Mouse (Mus musculus): ENCODE data around the gene Ncor2. TPM values are rescaled to one million over a fixed set of nuclear protein-coding genes. Genes with fewer than 3 reads are reported as not detected.

Gene Ncor2
- total and polyA plus RNA-seq, 2 experiments = 7.1 to 15.0 TPM

GRCm38 (mm10) chr5:125196054-125196453, 17.0 kb upstream of the Ncor2 start:
- Histone ChIP-seq H3K4me3 (ENCODE audit: insufficient read depth, low read depth, low read length) (no peak overlapping the region), H3K4me1 (ENCODE audit: control insufficient read depth, insufficient read depth, low read length) (no peaks in the 10 kb centered on the region), H3K27ac (replicated peaks; ENCODE audit: insufficient read depth, low read depth, low read length) (no peak overlapping the region), H3K9ac (ENCODE audit: low read depth, low read length) (no peak overlapping the region), H3K79me2 (ENCODE audit: control insufficient read depth, insufficient read depth, low read length) (no peaks in the 10 kb centered on the region), H3K27me3 (ENCODE audit: control insufficient read depth, insufficient read depth, low read length) (no peaks in the 10 kb centered on the region), H3K36me3 (ENCODE audit: control insufficient read depth, insufficient read depth, low read length) (no peaks in the 10 kb centered on the region)
- 90% methylated on average over 13 of the region's 13 CpGs for WGBS
- TF ChIP-seq POLR2A (IDR thresholded peaks at IDR 0.05; ENCODE audit: extremely low read depth, insufficient read depth, low read length) = no peak
- no peak for TF ChIP-seq CTCF (IDR thresholded peaks at IDR 0.05; ENCODE audit: low read depth, low read length)
- DNase-seq (ENCODE audit: extremely low read depth, low read depth, low spot score) = no peak

GRCm38 (mm10) chr5:125195142-125195541, 16.1 kb upstream of the Ncor2 start:
- no peak overlapping the region for H3K9ac ChIP-seq (ENCODE audit: low read depth, low read length)
- H3K79me2 ChIP-seq (ENCODE audit: control insufficient read depth, insufficient read depth, low read length) = no peaks in the 10 kb centered on the region
- no peak for DNase-seq (ENCODE audit: extremely low read depth, low read depth, low spot score)
- no peaks in the 10 kb centered on the region for H3K4me1 ChIP-seq (ENCODE audit: control insufficient read depth, insufficient read depth, low read length)
- WGBS = 58% methylated on average over 3 of the region's 3 CpGs
- no peak overlapping the region for H3K27ac ChIP-seq (replicated peaks; ENCODE audit: insufficient read depth, low read depth, low read length)
- H3K27me3 ChIP-seq (ENCODE audit: control insufficient read depth, insufficient read depth, low read length) = no peaks in the 10 kb centered on the region
- H3K4me3 ChIP-seq (ENCODE audit: insufficient read depth, low read depth, low read length) = no peak overlapping the region
- no peak for TF ChIP-seq POLR2A (IDR thresholded peaks at IDR 0.05; ENCODE audit: extremely low read depth, insufficient read depth, low read length)
- TF ChIP-seq CTCF (IDR thresholded peaks at IDR 0.05; ENCODE audit: low read depth, low read length) = no peak
- H3K36me3 ChIP-seq (ENCODE audit: control insufficient read depth, insufficient read depth, low read length) = no peaks in the 10 kb centered on the region

- 70% methylated on average over 25 of the region's 25 CpGs for WGBS
- H3K27ac ChIP-seq (replicated peaks; ENCODE audit: insufficient read depth, low read depth, low read length) = no peak overlapping the region
- H3K27me3 ChIP-seq (ENCODE audit: control insufficient read depth, insufficient read depth, low read length) = no peaks in the 10 kb centered on the region
- no peak for TF ChIP-seq POLR2A (IDR thresholded peaks at IDR 0.05; ENCODE audit: extremely low read depth, insufficient read depth, low read length)
- TF ChIP-seq CTCF (IDR thresholded peaks at IDR 0.05; ENCODE audit: low read depth, low read length) = no peak
- H3K4me1 ChIP-seq (ENCODE audit: control insufficient read depth, insufficient read depth, low read length) = no peaks in the 10 kb centered on the region; the same call in 1 of the 2 replicates
- DNase-seq (ENCODE audit: extremely low read depth, low read depth, low spot score) = no peak
- no peaks in the 10 kb centered on the region for H3K36me3 ChIP-seq (ENCODE audit: control insufficient read depth, insufficient read depth, low read length)
- no peak overlapping the region for H3K9ac ChIP-seq (ENCODE audit: low read depth, low read length)
- H3K79me2 ChIP-seq (ENCODE audit: control insufficient read depth, insufficient read depth, low read length) = no peaks in the 10 kb centered on the region
- no peak overlapping the region for H3K4me3 ChIP-seq (ENCODE audit: insufficient read depth, low read depth, low read length)
These were observed 14.7 kb upstream of the Ncor2 start for GRCm38 (mm10) chr5:125193478-125194439.

- no peaks in the 10 kb centered on the region; the same call in 1 of the 2 replicates for H3K4me1 ChIP-seq (ENCODE audit: control insufficient read depth, insufficient read depth, low read length)
- H3K36me3 ChIP-seq (ENCODE audit: control insufficient read depth, insufficient read depth, low read length) = no peaks in the 10 kb centered on the region
- DNase-seq (ENCODE audit: extremely low read depth, low read depth, low spot score) = no peak
These were observed 12.6 kb upstream of the Ncor2 start for GRCm38 (mm10) chr5:125191608-125192007.

GRCm38 (mm10) chr5:125190105-125190813, 11.2 kb upstream of the Ncor2 start:
- no peak for DNase-seq (ENCODE audit: extremely low read depth, low read depth, low spot score)
- TF ChIP-seq POLR2A (IDR thresholded peaks at IDR 0.05; ENCODE audit: extremely low read depth, insufficient read depth, low read length) = no peak
- TF ChIP-seq CTCF (IDR thresholded peaks at IDR 0.05; ENCODE audit: low read depth, low read length) = no peak
- Histone ChIP-seq H3K27me3 (ENCODE audit: control insufficient read depth, insufficient read depth, low read length) (no peaks in the 10 kb centered on the region), H3K9ac (ENCODE audit: low read depth, low read length) (no peak overlapping the region), H3K36me3 (ENCODE audit: control insufficient read depth, insufficient read depth, low read length) (no peaks in the 10 kb centered on the region), H3K27ac (replicated peaks; ENCODE audit: insufficient read depth, low read depth, low read length) (no peak overlapping the region), H3K4me1 (ENCODE audit: control insufficient read depth, insufficient read depth, low read length) (no peaks in the 10 kb centered on the region; the same call in 1 of the 2 replicates), H3K4me3 (ENCODE audit: insufficient read depth, low read depth, low read length) (no peak overlapping the region), H3K79me2 (ENCODE audit: control insufficient read depth, insufficient read depth, low read length) (no peaks in the 10 kb centered on the region)
- 71% methylated on average over 7 of the region's 7 CpGs for WGBS

More at GRCm38 (mm10) chr5:125191608-125192007, 12.6 kb upstream of the Ncor2 start:
- WGBS = 69% methylated on average over 9 of the region's 9 CpGs
- no peak overlapping the region for H3K9ac ChIP-seq (ENCODE audit: low read depth, low read length)
- no peaks in the 10 kb centered on the region for H3K27me3 ChIP-seq (ENCODE audit: control insufficient read depth, insufficient read depth, low read length)
- no peaks in the 10 kb centered on the region for H3K79me2 ChIP-seq (ENCODE audit: control insufficient read depth, insufficient read depth, low read length)
- TF ChIP-seq CTCF (IDR thresholded peaks at IDR 0.05; ENCODE audit: low read depth, low read length) = no peak
- no peak for TF ChIP-seq POLR2A (IDR thresholded peaks at IDR 0.05; ENCODE audit: extremely low read depth, insufficient read depth, low read length)
- no peak overlapping the region for H3K27ac ChIP-seq (replicated peaks; ENCODE audit: insufficient read depth, low read depth, low read length)
- H3K4me3 ChIP-seq (ENCODE audit: insufficient read depth, low read depth, low read length) = no peak overlapping the region
